Mouse (Mus musculus): ENCODE measurements around the gene Pars2.

DNA sequence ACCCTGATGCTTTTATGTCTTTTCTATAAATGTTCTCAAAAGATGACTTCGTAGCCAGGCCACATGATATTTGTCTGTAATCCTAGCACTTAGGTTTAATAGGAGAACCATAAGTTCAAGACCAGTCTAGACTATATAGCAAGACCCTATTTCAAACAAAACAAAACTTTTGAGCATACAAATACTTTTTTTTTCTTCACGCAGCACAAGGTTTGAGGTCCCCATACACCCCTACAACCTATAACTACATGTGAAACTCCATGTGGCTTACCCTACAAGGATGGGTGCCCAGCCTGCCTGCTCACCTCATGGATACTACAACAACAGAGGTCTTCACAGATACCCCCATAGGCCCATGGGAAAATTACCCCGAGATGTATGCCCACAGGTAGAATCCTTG is 28.3 kb downstream of the Pars2 start:
- TF ChIP-seq CTCF (IDR thresholded peaks at IDR 0.05; ENCODE audit: borderline replicate concordance, extremely low read depth, insufficient read depth, insufficient read length) (no peak), POLR2A (IDR thresholded peaks at IDR 0.05; ENCODE audit: borderline replicate concordance, extremely low read depth, insufficient read depth, insufficient read length, poor library complexity, severe bottlenecking) (no peak)

Data from brain, embryonic 14.5 days (tissue).